Mouse (Mus musculus) left cerebral cortex, adult 18-20 months (tissue): ENCODE results near the gene Trpm3. TPM values are rescaled to one million over a fixed set of nuclear protein-coding genes. Genes with fewer than 3 reads are reported as not detected.
"Not testable (repeated sequence)": the region's sequence is repeated elsewhere in the genome, so short reads cannot be mapped to it uniquely, and the experiment has no call there.

Experiments used
- DNase-seq, 2 experiments: peaks; one replicate each; pipeline ENCODE4 v3.0.0; 2021 to 2022; ENCODE audit warnings: low spot score in 2 of 2, mixed read lengths in 1 of 2
- microRNA-seq, 2 experiments: library from miRNA; unstranded; fragments of <30 nt; microRNA quantifications; one replicate each; pipeline ENCODE4 v1.2.0; 2021
- total RNA-seq, 2 experiments: library from RNA; stranded (reverse); gene quantifications; 2 replicates each; pipeline ENCODE4 v1.2.3; 2021

Gene Trpm3
- total RNA-seq, 2 experiments from 2014 or later, result 31.4 to 36.8 TPM

DNA sequence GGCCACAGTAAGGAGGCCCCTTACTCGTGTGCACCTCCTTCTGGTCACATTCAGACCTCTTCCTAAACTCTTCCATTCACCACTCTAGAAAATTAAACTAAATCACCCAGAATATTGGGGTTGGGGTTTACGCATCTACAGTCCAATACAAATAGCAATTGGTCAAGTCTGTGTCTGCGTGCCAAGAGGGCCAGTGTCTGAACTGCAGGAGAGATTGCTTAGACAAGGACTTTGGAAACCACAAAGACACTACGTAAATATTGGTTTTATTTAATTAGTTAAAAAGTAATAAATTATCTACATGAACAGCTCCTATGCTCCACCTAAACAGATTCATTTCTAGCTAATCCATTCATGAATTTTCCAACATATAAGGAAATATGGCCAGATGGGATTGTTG lies 886.0 kb downstream of the Trpm3 start:
- no peak for DNase-seq

GRCm38 (mm10) chr19:23026427-23026826 lies 887.6 kb downstream of the Trpm3 start:
- DNase-seq, result no peak

GRCm38 (mm10) chr19:23028283-23028682 lies 889.4 kb downstream of the Trpm3 start:
- no peak for DNase-seq

DNA sequence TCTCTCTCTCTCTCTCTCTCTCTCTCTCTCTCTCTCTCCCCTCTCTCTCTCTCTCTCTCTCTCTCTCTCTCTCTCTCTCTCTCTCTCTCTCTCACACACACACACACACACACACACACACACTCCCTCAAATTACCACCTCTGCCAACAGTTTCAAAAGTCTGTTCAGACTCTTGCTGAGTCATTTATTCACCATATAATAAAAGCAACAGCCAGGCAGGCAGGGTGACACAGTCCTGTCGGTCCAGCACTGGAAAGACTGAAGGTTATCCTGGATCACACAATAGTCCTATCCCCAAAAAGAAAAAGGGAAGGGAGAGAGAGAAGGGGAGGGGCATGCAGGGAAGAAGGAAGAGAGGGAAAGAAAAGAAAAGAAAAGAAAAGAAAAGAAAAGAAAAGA lies 894.5 kb downstream of the Trpm3 start:
- not testable (repeated sequence) for DNase-seq

DNA sequence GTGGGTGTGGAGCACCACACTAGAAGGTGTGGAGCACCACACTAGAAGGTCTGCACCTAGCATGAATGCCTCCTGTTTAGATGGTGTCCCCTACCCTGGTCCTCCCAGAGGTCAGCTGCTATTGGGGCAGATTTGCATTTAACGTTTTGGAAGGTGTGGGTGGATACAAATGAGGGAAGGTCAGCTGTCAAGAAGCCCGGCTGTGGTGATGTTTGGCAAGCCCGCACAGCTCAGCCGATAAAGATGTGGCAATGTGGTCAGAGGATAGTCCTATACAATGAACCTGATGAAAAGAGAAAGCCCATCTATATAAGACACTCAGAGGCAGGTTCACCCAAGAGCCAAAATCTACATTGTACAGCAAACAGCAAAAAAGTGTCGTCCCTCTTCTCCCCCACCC lies 895.3 kb downstream of the Trpm3 start:
- no peak for DNase-seq

GRCm38 (mm10) chr19:23034933-23035332 lies 896.1 kb downstream of the Trpm3 start:
- DNase-seq, result peak in 1 of 2 experiments; percentile 27

- DNase-seq, result no peak
Measured at GRCm38 (mm10) chr19:23035786-23036185, 896.9 kb downstream of the Trpm3 start.

DNA sequence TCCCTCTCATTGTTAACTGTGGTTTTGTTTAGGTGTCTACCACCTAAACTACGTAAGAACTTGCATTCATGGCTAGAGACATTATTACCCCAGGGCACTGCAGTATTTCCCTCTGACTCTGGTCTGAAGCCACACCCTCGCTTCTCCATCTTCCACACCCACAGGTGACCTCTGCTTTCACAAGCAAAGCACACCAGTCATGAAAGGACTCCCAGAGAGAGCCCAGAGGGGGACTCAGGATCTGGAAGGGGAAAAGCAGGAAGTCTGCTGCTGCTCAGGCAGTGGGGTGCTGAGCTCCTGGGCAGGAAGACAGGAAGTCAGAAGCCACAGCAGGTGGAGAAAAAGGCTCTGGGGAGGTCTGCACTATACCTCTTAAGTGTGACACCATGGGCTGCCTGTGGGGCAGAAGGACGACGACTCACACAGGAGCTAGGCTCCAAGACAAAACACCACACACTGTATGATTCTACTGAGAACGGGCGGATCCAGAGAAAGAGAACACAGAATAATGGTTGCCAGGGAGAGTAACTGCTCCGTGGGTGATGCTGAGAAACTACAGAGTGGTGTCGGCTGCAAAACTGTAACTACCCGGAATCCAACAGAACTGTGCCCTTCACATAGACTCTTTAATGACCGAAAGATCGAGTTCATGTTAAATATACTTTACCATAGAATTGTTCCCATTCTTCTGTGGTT lies 898.1 kb downstream of the Trpm3 start:
- DNase-seq, result peak; percentile 12 to 45

GRCm38 (mm10) chr19:23037499-23037898 lies 898.7 kb downstream of the Trpm3 start:
- DNase-seq, result no peak

- DNase-seq, result no peak
Measured at GRCm38 (mm10) chr19:23038321-23038720, 899.5 kb downstream of the Trpm3 start.

- DNase-seq, result no peak
Measured at GRCm38 (mm10) chr19:23041483-23042167, 902.8 kb downstream of the Trpm3 start.

DNA sequence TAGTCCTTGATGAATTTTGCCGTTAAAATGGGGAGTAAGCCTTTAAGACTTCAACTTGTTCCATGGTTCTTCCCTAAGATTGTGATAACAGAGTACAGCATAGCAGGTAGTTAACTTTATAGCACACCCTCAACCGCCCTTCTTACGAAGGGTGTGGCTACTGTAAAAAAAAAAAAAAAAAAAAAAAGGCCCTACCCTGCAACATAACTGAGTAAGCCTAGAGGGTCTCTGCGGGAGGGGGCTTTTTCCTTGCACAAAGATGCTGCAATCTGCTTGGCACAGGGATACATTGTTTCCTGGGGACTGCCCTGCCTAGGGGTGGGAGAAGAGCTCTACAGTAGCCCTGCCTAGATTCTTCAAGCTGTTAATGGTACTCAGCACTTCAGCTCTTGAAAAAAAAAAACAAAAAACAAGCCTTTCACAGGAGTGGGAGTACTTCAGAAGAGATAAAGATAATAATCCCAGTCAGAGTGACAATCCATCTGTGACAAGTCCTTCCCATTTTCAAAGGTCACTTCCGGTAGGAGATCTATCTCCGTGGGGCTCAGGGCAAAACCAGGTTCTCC lies 903.4 kb downstream of the Trpm3 start:
- no peak for DNase-seq

DNA sequence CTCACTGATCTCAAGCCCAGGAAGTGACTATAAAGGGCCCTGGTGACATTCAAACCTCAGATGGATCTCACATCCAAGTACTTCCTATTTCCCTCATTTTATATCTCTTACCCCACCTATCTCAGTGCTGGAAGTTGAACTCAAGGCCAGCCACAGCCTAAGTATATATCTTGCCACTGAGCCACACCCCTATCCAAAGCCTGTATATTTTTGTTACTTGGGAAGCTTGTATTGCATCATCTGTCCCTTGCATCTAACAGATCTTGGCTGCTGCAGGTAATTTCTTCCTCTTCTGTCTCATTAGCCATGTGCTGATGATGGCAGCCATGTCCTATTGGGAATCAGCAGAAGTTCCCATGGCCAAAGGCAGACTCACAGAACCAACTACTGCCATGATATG lies 904.9 kb downstream of the Trpm3 start:
- DNase-seq, result no peak

Small RNAs within 50 kb of the gene (microRNA-seq; reads per million reads assigned to microRNA genes)
- 582 to 643 reads per million in 2 experiments for gene Mir204
